9 mouse cellular contexts compared by ENCODE assay signal in the genomic region with DNA sequence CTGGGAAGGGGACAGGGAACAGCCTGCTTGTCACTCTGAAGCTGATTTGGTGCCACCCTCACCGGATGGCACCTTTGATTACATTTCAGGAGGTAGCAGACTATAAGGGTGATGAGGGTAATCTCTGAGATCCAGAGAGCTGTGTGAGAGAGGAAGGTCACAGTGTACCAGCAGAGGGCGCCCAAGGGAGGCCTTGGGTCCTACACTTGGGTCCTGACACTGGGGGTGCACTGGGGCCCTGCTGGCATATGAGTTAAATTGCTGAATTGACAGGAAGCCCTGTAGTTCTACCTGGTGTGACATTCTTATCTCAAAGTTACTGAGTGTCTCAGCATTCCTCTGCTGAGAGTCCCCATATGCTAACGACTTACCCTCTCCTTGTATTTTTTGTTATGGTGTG. TPM values are rescaled to one million over a fixed set of nuclear protein-coding genes. Genes with fewer than 3 reads are reported as not detected.
DNase-seq lines count a peak whose midpoint lies in the region; ATAC-seq and TF ChIP-seq lines count a peak whose summit lies in the region.
"Had no signal": no experiment of that assay in that cellular context is flagged by ENCODE, and none has a peak within 500 bp of the region (broad histone marks: within the 10 kb centered on the region; RNA-seq: fewer than 3 reads in every experiment).

No protein-coding gene starts in this region.

- peak; percentile 71 to 72 for TF ChIP-seq CTCF in CH12.LX (conservative IDR thresholded peaks at IDR 0.05 in 1 of 2, IDR thresholded peaks at IDR 0.05 in 1 of 2; ENCODE audit: low read depth in 2 of 2, low read length in 2 of 2)

- dilution Hi-C loops in CH12.LX (cut with MboI; ENCODE audit: extremely low pct_ligation_motif_present, extremely low pct_unique_long_range_greater_than_20kb, low sequenced_read_pairs): no loop called here

- DNase-seq in hindbrain, embryonic 10.5 days (ENCODE audit: low spot score): peak; percentile 51
- peak; percentile 68 for DNase-seq in CH12.LX (ENCODE audit: extremely low read depth)
- DNase-seq in c-Kit-negative CD71-positive TER-119-positive erythroid progenitor cells, embryonic 14.5 days (ENCODE audit: low read depth, low spot score): peak; percentile 16
- DNase-seq in lung, postnatal 10 days: peak; percentile 74
- DNase-seq in spleen, postnatal 36 days (ENCODE audit: low spot score in 2 of 2): peak; percentile 41 to 42

- H3K4me1 ChIP-seq in hindbrain, embryonic 10.5 days (replicated peaks): peaks cover 9% of the 10 kb centered on the region
- peaks cover 8% of the 10 kb centered on the region; the same call in 1 of the 2 replicates for H3K4me1 ChIP-seq in hindbrain, embryonic 16.5 days (ENCODE audit: control insufficient read depth, insufficient read depth, low read depth, low read length)
- H3K4me1 ChIP-seq in CH12.LX (ENCODE audit: control insufficient read depth in 1 of 2, insufficient read depth in 2 of 2): no peaks in the 10 kb centered on the region
- H3K4me1 ChIP-seq in kidney, embryonic 16.5 days (ENCODE audit: insufficient read depth, low read length): peaks cover 17% of the 10 kb centered on the region; the same call in 1 of the 2 replicates

- peak; percentile 22 for TF ChIP-seq RAD21 in CH12.LX (IDR thresholded peaks at IDR 0.05; ENCODE audit: low read depth, low read length)

- H3K36me3 ChIP-seq in hindbrain, embryonic 10.5 days: peaks cover 80% of the 10 kb centered on the region
- peaks cover 14% of the 10 kb centered on the region for H3K36me3 ChIP-seq in hindbrain, embryonic 16.5 days (ENCODE audit: control insufficient read depth, insufficient read depth, low read length)
- peaks cover 72 to 94% of the 10 kb centered on the region in 2 experiments for H3K36me3 ChIP-seq in CH12.LX (replicated peaks in 1 of 2; ENCODE audit: control insufficient read depth in 1 of 2, insufficient read depth in 1 of 2, low read length in 1 of 2)
- H3K36me3 ChIP-seq in kidney, embryonic 16.5 days (ENCODE audit: insufficient read depth, low read length): peaks cover 42% of the 10 kb centered on the region

- no peaks in the 10 kb centered on the region for H3K27me3 ChIP-seq in hindbrain, embryonic 10.5 days (ENCODE audit: insufficient read depth, poor library complexity, severe bottlenecking)
- no peaks in the 10 kb centered on the region for H3K27me3 ChIP-seq in hindbrain, embryonic 16.5 days (replicated peaks; ENCODE audit: control insufficient read depth, insufficient read depth, low read length)
- no peaks in the 10 kb centered on the region for H3K27me3 ChIP-seq in CH12.LX (replicated peaks)
- no peaks in the 10 kb centered on the region for H3K27me3 ChIP-seq in kidney, embryonic 16.5 days (ENCODE audit: insufficient read depth, low read length)
- H3K27me3 ChIP-seq: limb, embryonic 12.5 days had no signal

- H3K27ac ChIP-seq in hindbrain, embryonic 10.5 days: no peak overlapping the region
- no peak overlapping the region for H3K27ac ChIP-seq in hindbrain, embryonic 16.5 days (ENCODE audit: low read depth, low read length)
- H3K27ac ChIP-seq in CH12.LX (ENCODE audit: insufficient read depth, low read depth): no peak overlapping the region
- H3K27ac ChIP-seq in kidney, embryonic 16.5 days (ENCODE audit: low read length): peak overlapping the region; percentile 25; the same call in 1 of the 2 replicates
- H3K27ac ChIP-seq: limb, embryonic 12.5 days had no signal

- TF ChIP-seq EP300 in CH12.LX (IDR thresholded peaks at IDR 0.05; ENCODE audit: low read length): no peak

- no peak for ATAC-seq in hindbrain, embryonic 16.5 days
- ATAC-seq in erythroid progenitor cell, adult 5-6 weeks (replicated peaks; ENCODE audit: low FRiP score, poor library complexity, severe bottlenecking): peak; percentile 63; the same call in 1 of the 2 replicates
- no peak for ATAC-seq in kidney, embryonic 16.5 days (ENCODE audit: low FRiP score, low TSS enrichment)

- no peaks in the 10 kb centered on the region for H3K9me3 ChIP-seq in hindbrain, embryonic 10.5 days
- no peaks in the 10 kb centered on the region for H3K9me3 ChIP-seq in hindbrain, embryonic 16.5 days (ENCODE audit: control insufficient read depth, low read length)
- no peaks in the 10 kb centered on the region for H3K9me3 ChIP-seq in CH12.LX (replicated peaks; ENCODE audit: low read length)
- no peaks in the 10 kb centered on the region for H3K9me3 ChIP-seq in kidney, embryonic 16.5 days (ENCODE audit: low read length)
- H3K9me3 ChIP-seq: limb, embryonic 12.5 days had no signal

- WGBS in hindbrain, embryonic 10.5 days: 59% methylated on average over 3 of the region's 3 CpGs
- 64% methylated on average over 3 of the region's 3 CpGs for WGBS in hindbrain, embryonic 16.5 days
- WGBS in kidney, embryonic 16.5 days: 52% methylated on average over 3 of the region's 3 CpGs

- no peak overlapping the region for H3K9ac ChIP-seq in hindbrain, embryonic 16.5 days (ENCODE audit: low read depth, low read length)
- H3K9ac ChIP-seq in CH12.LX (ENCODE audit: insufficient read depth, low read depth): no peak overlapping the region
- no peak overlapping the region for H3K9ac ChIP-seq in kidney, embryonic 16.5 days (replicated peaks; ENCODE audit: low read length)
- H3K9ac ChIP-seq: limb, embryonic 12.5 days had no signal

- no peak for TF ChIP-seq POLR2A in CH12.LX (IDR thresholded peaks at IDR 0.05; ENCODE audit: low read depth, low read length)

- H3K4me2 ChIP-seq in hindbrain, embryonic 16.5 days (ENCODE audit: low read length): no peak overlapping the region
- no peak overlapping the region for H3K4me2 ChIP-seq in CH12.LX (ENCODE audit: insufficient read depth, low read depth, poor library complexity, severe bottlenecking)
- no peak overlapping the region for H3K4me2 ChIP-seq in kidney, embryonic 16.5 days (replicated peaks; ENCODE audit: low read depth, low read length)
- H3K4me2 ChIP-seq: limb, embryonic 12.5 days had no signal

- no peak overlapping the region for H3K4me3 ChIP-seq in hindbrain, embryonic 10.5 days
- H3K4me3 ChIP-seq in hindbrain, embryonic 16.5 days (ENCODE audit: low read length): no peak overlapping the region
- H3K4me3 ChIP-seq in CH12.LX (replicated peaks in 1 of 3; ENCODE audit: low read depth in 2 of 3, low read length in 2 of 3, poor library complexity in 1 of 3): no peak overlapping the region
- no peak overlapping the region for H3K4me3 ChIP-seq in kidney, embryonic 16.5 days (ENCODE audit: low read length)
- H3K4me3 ChIP-seq: limb, embryonic 12.5 days had no signal

- no peaks in the 10 kb centered on the region for H3K79me2 ChIP-seq in CH12.LX (replicated peaks; ENCODE audit: control insufficient read depth, extremely low read depth, insufficient read depth, poor library complexity, severe bottlenecking)

- in situ Hi-C loops in CH12.LX (cut with MboI; ENCODE audit: low pct_ligation_motif_present, low pct_unique_long_range_greater_than_20kb, low sequenced_read_pairs): no loop called here

TF ChIP-seq in CH12.LX, 34 proteins besides CTCF, POLR2A, EP300 and RAD21:
- no peak for TF ChIP-seq NRF1 (IDR thresholded peaks at IDR 0.05; ENCODE audit: low read depth, low read length)
- no peak for TF ChIP-seq CHD1 (IDR thresholded peaks at IDR 0.05; ENCODE audit: low read depth, low read length)
- TF ChIP-seq ETS1 (conservative IDR thresholded peaks at IDR 0.05; ENCODE audit: low read depth, low read length): no peak
- TF ChIP-seq SMC3 (IDR thresholded peaks at IDR 0.05; ENCODE audit: low read depth, low read length): peak; percentile 63
- no peak for TF ChIP-seq MEF2A (IDR thresholded peaks at IDR 0.05; ENCODE audit: borderline replicate concordance, low read depth, low read length)
- no peak for TF ChIP-seq NELFE (IDR thresholded peaks at IDR 0.05; ENCODE audit: low read depth, low read length)
- no peak for TF ChIP-seq ZC3H11A (IDR thresholded peaks at IDR 0.05; ENCODE audit: low read depth, low read length)

RNA-seq across cellular contexts. Expression of a gene that starts 31.1 kb away (rescaled TPM):
- 0.71 and 1.2 TPM in 2 replicates for polyA plus RNA-seq in hindbrain, embryonic 10.5 days (2016; fragmentation: Nextera tagmentation; extraction: Ambion mirVana)
- 0.94 and 3.6 TPM in 2 replicates for polyA plus RNA-seq in hindbrain, embryonic 16.5 days (2015; fragmentation: Nextera tagmentation; extraction: Ambion mirVana)
- not detected in 2 replicates for total RNA-seq in CH12.LX (2012; rRNA removed)
- total RNA-seq in CH12.LX (2014; rRNA removed): not detected in 2 replicates
- not detected in 2 replicates for polyA plus RNA-seq in CH12.LX (2012; ENCODE audit: insufficient read length, low read depth)
- not detected in 2 replicates for total RNA-seq in erythroid progenitor cell, adult 5-6 weeks (2015; ENCODE audit: low replicate concordance)
- not detected in 2 replicates for total RNA-seq in erythroid progenitor cell, adult 5-6 weeks (2017; ENCODE audit: low replicate concordance)
- polyA plus RNA-seq in kidney, embryonic 16.5 days (2015; fragmentation: Nextera tagmentation; extraction: Ambion mirVana): 4.9 and 7.5 TPM in 2 replicates

Comparison
In these comparisons a context has a peak if more than half of its experiments do, and no peak if none do; other contexts are left out.
1. DNase-seq: peak in every context shown above with its lines; median percentile 74 in lung, postnatal 10 days; 68 in CH12.LX; 51 in hindbrain, embryonic 10.5 days; 42 in spleen, postnatal 36 days; 16 in c-Kit-negative CD71-positive TER-119-positive erythroid progenitor cells, embryonic 14.5 days.